Mouse (Mus musculus) small intestine, adult 2 months (tissue): ENCODE results near the gene Tmem182.

ENCODE experiments used
- CTCF ChIP-seq: fragments of 200-500 bp; IDR thresholded peaks from 2 replicates; pipeline ENCODE4 v1.5.1; 2012; ENCODE audit warnings: low read depth, mild to moderate bottlenecking, control low read depth, inconsistent platforms, low read length, moderate library complexity, mixed read lengths; ENCODE audit not compliant: insufficient replicate concordance, insufficient read length; ENCODE audit errors: extremely low read depth
- POLR2A ChIP-seq: fragments of 200-500 bp; IDR thresholded peaks from 2 replicates; pipeline ENCODE4 v1.6.1; 2012; ENCODE audit warnings: low read depth, mild to moderate bottlenecking, control low read depth, inconsistent platforms, low read length, moderate library complexity

DNA sequence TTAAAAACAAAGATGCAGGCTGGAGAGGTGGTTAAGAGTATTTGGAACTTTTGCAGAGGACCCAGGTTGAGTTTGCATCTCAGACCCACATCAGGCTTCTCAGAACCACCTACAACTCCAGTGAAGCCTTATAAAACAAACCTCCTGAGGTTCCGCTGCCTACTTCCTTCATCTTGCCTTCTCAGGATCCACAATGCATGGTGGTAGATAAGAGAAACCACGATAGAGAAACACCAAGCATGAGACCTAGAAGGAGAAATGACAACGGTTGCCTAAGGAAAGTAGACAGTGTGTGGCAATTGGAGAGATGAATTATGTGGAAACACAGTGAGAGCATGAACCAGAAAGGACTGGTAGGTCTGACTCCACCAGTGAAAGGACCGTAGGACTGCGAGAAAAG, 4.5 kb upstream of the Tmem182 start:
- TF ChIP-seq CTCF (no peak), POLR2A (no peak)
